Mouse (Mus musculus): ENCODE measurements around the gene Stil. TPM values are rescaled to one million over a fixed set of nuclear protein-coding genes. Genes with fewer than 3 reads are reported as not detected.
"Not testable (repeated sequence)": the region's sequence is repeated elsewhere in the genome, so short reads cannot be mapped to it uniquely, and the experiment has no call there.

The Stil gene
- polyA plus RNA-seq (2012; rRNA removed) = 0.26 and 0.28 TPM in 2 replicates

DNA sequence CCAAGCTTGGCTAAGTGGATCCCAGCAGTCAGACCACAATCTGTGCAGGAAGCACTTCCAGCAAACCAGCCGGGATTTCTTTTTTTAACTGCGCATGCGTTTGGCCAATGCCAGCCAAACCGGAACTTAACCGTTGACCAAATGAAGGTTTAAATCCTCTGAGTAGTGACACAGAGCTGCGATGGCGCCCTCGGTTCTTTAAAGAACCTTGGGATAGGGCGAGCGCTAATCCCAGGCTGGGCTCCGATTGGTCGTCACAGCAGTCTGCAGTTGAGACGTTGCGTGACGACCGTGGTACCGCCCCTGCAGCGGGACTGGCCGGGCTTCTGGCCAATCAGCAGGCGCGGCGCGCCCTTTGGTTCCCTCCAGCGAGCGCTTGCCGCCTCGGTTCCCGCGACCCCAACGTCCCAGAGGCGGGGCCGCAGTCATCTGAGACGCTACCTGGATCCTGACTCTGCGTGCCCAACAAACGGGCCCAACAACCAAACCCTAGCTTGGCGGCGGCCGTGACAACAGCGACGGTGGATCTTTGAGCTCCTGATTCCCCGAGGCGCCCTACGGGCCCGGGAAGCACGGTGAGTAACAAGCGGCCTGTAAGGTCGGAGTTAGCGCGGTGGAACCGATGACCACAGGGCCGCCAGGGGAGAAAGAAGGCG lies at the start of gene Stil:
Gene Stil (plus strand): TSS at position 387 of the 656 bp plus-strand sequence.
- peak; percentile 77; the same call in 1 of the 2 replicates for TF ChIP-seq POLR2A (IDR thresholded peaks at IDR 0.05; ENCODE audit: borderline replicate concordance, extremely low read depth, low read depth, low read length)
- no peak for TF ChIP-seq CTCF (IDR thresholded peaks at IDR 0.05; ENCODE audit: insufficient read depth, low read length)
- H3K4me1 ChIP-seq (ENCODE audit: control insufficient read depth, insufficient read depth, low read length) = peaks cover 2% of the 10 kb centered on the region; the same call in 1 of the 2 replicates
- peak; percentile 94 for DNase-seq
- H3K4me3 ChIP-seq (replicated peaks; ENCODE audit: extremely low read depth, low read depth, low read length) = peak within 1 kb of the TSS; percentile 92
- WGBS = under 1% methylated on average over 52 of the region's 52 CpGs

DNA sequence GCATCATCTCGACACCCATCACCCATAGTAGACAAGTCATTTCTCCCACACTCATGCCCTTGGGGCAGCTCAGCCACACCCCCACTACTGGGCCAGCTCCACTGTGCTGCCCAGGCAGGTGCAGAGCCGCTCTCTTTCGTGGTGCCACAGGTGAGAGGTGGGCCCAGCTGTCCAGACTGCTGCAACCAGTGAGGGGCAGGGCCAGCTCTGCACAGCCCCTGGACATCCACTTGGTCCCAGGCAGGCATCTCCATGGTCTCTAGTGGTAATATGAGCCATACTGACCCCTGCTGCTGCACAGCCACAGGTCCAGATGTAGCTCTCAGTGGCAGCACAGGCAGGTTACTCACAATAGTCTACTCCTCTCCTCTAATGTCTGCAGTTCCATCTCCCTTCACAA lies 46.8 kb upstream of the Stil start:
- no peak for DNase-seq
- no peaks in the 10 kb centered on the region for H3K4me1 ChIP-seq (ENCODE audit: control insufficient read depth, insufficient read depth, low read length)
- 72% methylated on average over 3 of the region's 3 CpGs for WGBS

GRCm38 (mm10) chr4:114957403-114957802 lies 42.6 kb upstream of the Stil start:
- DNase-seq = no peak
- TF ChIP-seq CTCF (IDR thresholded peaks at IDR 0.05; ENCODE audit: insufficient read depth, low read length) (no peak), POLR2A (IDR thresholded peaks at IDR 0.05; ENCODE audit: borderline replicate concordance, extremely low read depth, low read depth, low read length) (no peak)
- no peaks in the 10 kb centered on the region for H3K4me1 ChIP-seq (ENCODE audit: control insufficient read depth, insufficient read depth, low read length)
- no peak overlapping the region for H3K4me3 ChIP-seq (replicated peaks; ENCODE audit: extremely low read depth, low read depth, low read length)

More for the DNA sequence above, 46.8 kb upstream of the Stil start:
- H3K4me3 ChIP-seq (replicated peaks; ENCODE audit: extremely low read depth, low read depth, low read length) = no peak overlapping the region
- TF ChIP-seq CTCF (IDR thresholded peaks at IDR 0.05; ENCODE audit: insufficient read depth, low read length) = no peak
- no peak for TF ChIP-seq POLR2A (IDR thresholded peaks at IDR 0.05; ENCODE audit: borderline replicate concordance, extremely low read depth, low read depth, low read length)

GRCm38 (mm10) chr4:114958231-114958630 lies 41.7 kb upstream of the Stil start:
- Histone ChIP-seq H3K4me3 (replicated peaks; ENCODE audit: extremely low read depth, low read depth, low read length) (no peak overlapping the region), H3K4me1 (ENCODE audit: control insufficient read depth, insufficient read depth, low read length) (no peaks in the 10 kb centered on the region)
- no peak for DNase-seq
- WGBS = 29% methylated on average over 2 of the region's 2 CpGs
- TF ChIP-seq POLR2A (IDR thresholded peaks at IDR 0.05; ENCODE audit: borderline replicate concordance, extremely low read depth, low read depth, low read length) (no peak), CTCF (IDR thresholded peaks at IDR 0.05; ENCODE audit: insufficient read depth, low read length) (no peak)

DNA sequence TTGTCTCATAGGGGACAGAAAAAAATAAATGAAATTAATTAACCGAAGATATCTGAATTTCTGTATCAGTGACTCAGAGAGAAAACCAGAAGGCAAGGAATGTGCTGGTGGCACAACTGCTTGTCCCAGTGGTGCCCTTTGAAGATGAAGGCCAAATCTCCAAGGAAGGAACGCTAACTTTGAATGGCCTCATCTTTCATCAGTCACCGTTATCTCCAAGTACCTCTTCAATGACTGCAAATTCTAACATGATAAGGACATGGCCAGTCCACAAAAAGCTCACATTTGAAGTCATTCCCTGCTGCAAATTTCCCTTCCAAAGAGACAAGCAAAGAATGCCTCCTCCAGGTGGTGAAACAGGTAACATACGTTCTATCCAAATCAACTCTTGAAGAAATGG lies 41.2 kb upstream of the Stil start:
- WGBS = 72% methylated on average over 4 of the region's 4 CpGs
- DNase-seq = no peak
- Histone ChIP-seq H3K4me1 (ENCODE audit: control insufficient read depth, insufficient read depth, low read length) (no peaks in the 10 kb centered on the region), H3K4me3 (replicated peaks; ENCODE audit: extremely low read depth, low read depth, low read length) (no peak overlapping the region)
- TF ChIP-seq POLR2A (IDR thresholded peaks at IDR 0.05; ENCODE audit: borderline replicate concordance, extremely low read depth, low read depth, low read length) (no peak), CTCF (IDR thresholded peaks at IDR 0.05; ENCODE audit: insufficient read depth, low read length) (no peak)

- no peak for DNase-seq
- TF ChIP-seq CTCF (IDR thresholded peaks at IDR 0.05; ENCODE audit: insufficient read depth, low read length) (no peak), POLR2A (IDR thresholded peaks at IDR 0.05; ENCODE audit: borderline replicate concordance, extremely low read depth, low read depth, low read length) (no peak)
- WGBS = 82% methylated on average over 2 of the region's 2 CpGs
- H3K4me3 ChIP-seq (replicated peaks; ENCODE audit: extremely low read depth, low read depth, low read length) = no peak overlapping the region
- H3K4me1 ChIP-seq (ENCODE audit: control insufficient read depth, insufficient read depth, low read length) = no peaks in the 10 kb centered on the region
These were observed 40.4 kb upstream of the Stil start for GRCm38 (mm10) chr4:114959533-114959932.

DNA sequence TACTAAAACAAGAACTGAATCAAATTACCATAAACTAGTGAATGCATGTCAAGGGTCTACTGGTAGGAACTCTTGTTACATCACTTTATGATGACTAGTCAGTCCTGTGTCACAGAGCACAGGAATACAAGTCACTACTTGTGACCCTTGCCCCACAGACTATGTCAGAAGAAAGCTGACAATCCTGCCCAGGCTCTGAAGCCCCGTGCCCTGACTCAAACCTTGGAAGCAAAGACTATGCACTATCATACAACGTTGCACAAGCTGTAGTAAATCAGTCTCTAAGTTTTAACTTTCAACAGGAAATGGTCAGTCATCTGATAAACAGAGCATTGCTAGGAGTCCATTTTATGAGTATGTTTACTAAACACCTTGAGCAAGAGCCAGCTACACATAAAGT lies 39.1 kb upstream of the Stil start:
- H3K4me1 ChIP-seq (ENCODE audit: control insufficient read depth, insufficient read depth, low read length); DNase-seq; H3K4me3 ChIP-seq (replicated peaks; ENCODE audit: extremely low read depth, low read depth, low read length): not testable (repeated sequence)
- WGBS = 37% methylated on average over 2 of the region's 2 CpGs

DNA sequence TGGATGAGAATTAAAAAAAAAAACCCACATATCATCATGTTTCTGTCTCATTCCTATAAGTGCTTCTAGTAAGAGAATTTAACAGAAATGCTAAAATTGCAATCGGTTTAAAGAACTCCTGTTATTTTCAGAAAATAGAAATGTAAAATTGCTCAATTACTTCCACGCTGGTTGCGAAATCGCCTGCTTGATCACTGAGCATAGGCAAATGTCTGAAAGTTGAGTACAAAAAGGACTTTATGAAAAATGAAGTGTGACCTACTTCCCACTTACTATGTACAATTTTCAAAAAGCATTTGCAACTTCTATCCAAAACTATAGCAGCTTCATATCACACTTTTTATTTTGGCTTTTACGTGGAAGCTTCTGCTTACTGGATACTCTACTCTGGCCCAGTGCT lies 29.2 kb upstream of the Stil start:
- WGBS = 62% methylated on average over 5 of the region's 5 CpGs
- Histone ChIP-seq H3K4me1 (ENCODE audit: control insufficient read depth, insufficient read depth, low read length) (no peaks in the 10 kb centered on the region), H3K4me3 (replicated peaks; ENCODE audit: extremely low read depth, low read depth, low read length) (no peak overlapping the region)
- no peak for TF ChIP-seq CTCF (IDR thresholded peaks at IDR 0.05; ENCODE audit: insufficient read depth, low read length)
- no peak for TF ChIP-seq POLR2A (IDR thresholded peaks at IDR 0.05; ENCODE audit: borderline replicate concordance, extremely low read depth, low read depth, low read length)
- DNase-seq = no peak

DNA sequence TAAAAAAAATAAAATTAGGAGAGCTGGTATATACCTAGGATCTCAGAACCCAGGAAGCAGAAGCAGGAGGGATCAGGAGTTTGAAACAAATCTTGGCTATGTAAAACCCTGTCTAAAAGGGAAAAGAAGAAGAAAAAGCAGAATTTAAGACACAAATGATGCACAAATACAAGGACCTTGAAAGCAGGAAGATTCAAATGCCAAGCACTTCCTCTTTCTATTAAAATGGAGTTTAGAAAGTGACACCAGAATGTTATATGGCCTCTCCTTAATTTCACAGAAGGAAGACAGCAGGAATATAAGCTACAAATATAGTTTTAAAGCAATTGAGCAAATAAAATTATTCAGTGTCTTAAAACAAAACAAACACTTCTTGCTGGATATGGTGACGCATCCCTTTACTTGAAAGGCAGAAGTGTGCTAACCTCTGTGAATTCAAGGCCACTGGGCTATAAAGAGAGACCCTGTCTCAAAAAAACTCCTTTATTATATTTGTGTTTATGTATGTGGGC lies 26.7 kb upstream of the Stil start:
- Histone ChIP-seq H3K4me1 (ENCODE audit: control insufficient read depth, insufficient read depth, low read length) (no peaks in the 10 kb centered on the region), H3K4me3 (replicated peaks; ENCODE audit: extremely low read depth, low read depth, low read length) (no peak overlapping the region)
- no peak for DNase-seq
- TF ChIP-seq CTCF (IDR thresholded peaks at IDR 0.05; ENCODE audit: insufficient read depth, low read length) = no peak
- 82% methylated on average over 1 of the region's 1 CpGs for WGBS

GRCm38 (mm10) chr4:114982619-114983018 lies 17.3 kb upstream of the Stil start:
- Histone ChIP-seq H3K4me1 (ENCODE audit: control insufficient read depth, insufficient read depth, low read length) (peaks cover 6% of the 10 kb centered on the region), H3K4me3 (replicated peaks; ENCODE audit: extremely low read depth, low read depth, low read length) (no peak overlapping the region)
- no peak for DNase-seq
- 76% methylated on average over 1 of the region's 1 CpGs for WGBS
- TF ChIP-seq CTCF (IDR thresholded peaks at IDR 0.05; ENCODE audit: insufficient read depth, low read length) (no peak), POLR2A (IDR thresholded peaks at IDR 0.05; ENCODE audit: borderline replicate concordance, extremely low read depth, low read depth, low read length) (no peak)
